Mouse (Mus musculus) frontal cortex, adult (tissue): Measurements from ENCODE around the gene Dnajb3.

Experiments used
- ATAC-seq: cut with Nextera tagmentation; 2 replicates; pipeline ENCODE4 v1.9.2; 2017; ENCODE audit warnings: mild to moderate bottlenecking, moderate library complexity, mixed read lengths; ENCODE audit not compliant: low TSS enrichment

Gene Dnajb3

GRCm38 (mm10) chr1:88205294-88205922, at the start of gene Dnajb3:
Dnajb3 (minus strand) TSS chr1:88205782.
- peak; percentile 100 for ATAC-seq

- ATAC-seq: no peak
Observed at GRCm38 (mm10) chr1:88254793-88255465, 49.3 kb upstream of the Dnajb3 start.

GRCm38 (mm10) chr1:88253540-88253939, 48.0 kb upstream of the Dnajb3 start:
- no peak for ATAC-seq

GRCm38 (mm10) chr1:88253106-88253505, 47.5 kb upstream of the Dnajb3 start:
- no peak for ATAC-seq

- ATAC-seq: no peak
Observed at GRCm38 (mm10) chr1:88250023-88250422, 44.4 kb upstream of the Dnajb3 start.

GRCm38 (mm10) chr1:88249596-88249995, 44.0 kb upstream of the Dnajb3 start:
- ATAC-seq: no peak

- no peak for ATAC-seq
Observed at GRCm38 (mm10) chr1:88248658-88249057, 43.1 kb upstream of the Dnajb3 start.

- ATAC-seq: no peak
Observed at GRCm38 (mm10) chr1:88247660-88248059, 42.1 kb upstream of the Dnajb3 start.

GRCm38 (mm10) chr1:88246386-88246785, 40.8 kb upstream of the Dnajb3 start:
- no peak for ATAC-seq

- no peak for ATAC-seq
Observed at GRCm38 (mm10) chr1:88245881-88246280, 40.3 kb upstream of the Dnajb3 start.

- no peak for ATAC-seq
Observed at GRCm38 (mm10) chr1:88243861-88244260, 38.3 kb upstream of the Dnajb3 start.

- no peak for ATAC-seq
Observed at GRCm38 (mm10) chr1:88240579-88240978, 35.0 kb upstream of the Dnajb3 start.

GRCm38 (mm10) chr1:88240072-88240471, 34.5 kb upstream of the Dnajb3 start:
- no peak for ATAC-seq

- no peak for ATAC-seq
Observed at GRCm38 (mm10) chr1:88238771-88239170, 33.2 kb upstream of the Dnajb3 start.

GRCm38 (mm10) chr1:88237311-88237710, 31.7 kb upstream of the Dnajb3 start:
- no peak for ATAC-seq

- no peak for ATAC-seq
Observed at GRCm38 (mm10) chr1:88235894-88236415, 30.4 kb upstream of the Dnajb3 start.

- ATAC-seq: no peak
Observed at GRCm38 (mm10) chr1:88235046-88235893, 29.7 kb upstream of the Dnajb3 start.

GRCm38 (mm10) chr1:88234646-88235045, 29.1 kb upstream of the Dnajb3 start:
- ATAC-seq: no peak

- ATAC-seq: no peak
Observed at GRCm38 (mm10) chr1:88234248-88234610, 28.6 kb upstream of the Dnajb3 start.

GRCm38 (mm10) chr1:88233421-88234247, 28.1 kb upstream of the Dnajb3 start:
- ATAC-seq: no peak

- no peak for ATAC-seq
Observed at GRCm38 (mm10) chr1:88232664-88233380, 27.2 kb upstream of the Dnajb3 start.
